Mouse (Mus musculus) hindbrain, embryonic 16.5 days (tissue): ENCODE results near the gene Cyp2c54. TPM values are rescaled to one million over a fixed set of nuclear protein-coding genes. Genes with fewer than 3 reads are reported as not detected.
"Not testable (repeated sequence)": the region's sequence is repeated elsewhere in the genome, so short reads cannot be mapped to it uniquely, and the experiment has no call there.

Experiments
- ATAC-seq: fragments of 200-750 bp; cut with Nextera tagmentation; 2 replicates; pipeline ENCODE4 v1.8.0; 2017; ENCODE audit warnings: moderate TSS enrichment, moderate library complexity
- H3K27ac ChIP-seq: fragments of 300-500 bp; sonication (generic); 2 replicates; pipeline ENCODE4 v1.5.1; 2014; ENCODE audit warnings: low read depth, mild to moderate bottlenecking, control low read depth, low read length, moderate library complexity
- H3K27me3 ChIP-seq: fragments of 300-500 bp; sonication (generic); replicated peaks from 2 replicates; pipeline ENCODE4 v1.6.1; 2014; ENCODE audit warnings: low read length; ENCODE audit not compliant: control insufficient read depth, insufficient read depth
- H3K36me3 ChIP-seq: fragments of 300-500 bp; sonication (generic); 2 replicates; pipeline ENCODE4 v1.6.1; 2014; ENCODE audit warnings: mild to moderate bottlenecking, low read length, moderate library complexity, mixed read lengths; ENCODE audit not compliant: control insufficient read depth, insufficient read depth
- H3K4me1 ChIP-seq: fragments of 300-500 bp; sonication (generic); 2 replicates; pipeline ENCODE4 v1.6.1; 2014; ENCODE audit warnings: low read depth, low read length; ENCODE audit not compliant: control insufficient read depth, insufficient read depth
- H3K4me2 ChIP-seq: fragments of 300-500 bp; sonication (generic); 2 replicates; pipeline ENCODE4 v1.6.1; 2014; ENCODE audit warnings: mild to moderate bottlenecking, low read length, control low read depth, moderate library complexity
- H3K4me3 ChIP-seq: fragments of 300-500 bp; sonication (generic); 2 replicates; pipeline ENCODE4 v1.5.1; 2014; ENCODE audit warnings: mild to moderate bottlenecking, low read length, control low read depth, moderate library complexity
- H3K9ac ChIP-seq: fragments of 300-500 bp; sonication (generic); 2 replicates; pipeline ENCODE4 v1.6.1; 2014; ENCODE audit warnings: low read depth, mild to moderate bottlenecking, control low read depth, low read length, moderate library complexity
- H3K9me3 ChIP-seq: fragments of 300-500 bp; sonication (generic); 2 replicates; pipeline ENCODE4 v1.6.1; 2014; ENCODE audit warnings: mild to moderate bottlenecking, low read length, moderate library complexity; ENCODE audit not compliant: control insufficient read depth
- WGBS: fragments of 180-500 bp; shearing (Covaris S2); extraction: QIAGEN DNeasy Blood & Tissue Kit; methylation state at CpG from one replicate; pipeline ENCODE4 v1.1.7; 2014; 5-methylcytosine and 5-hydroxymethylcytosine counted together
- polyA plus RNA-seq: library from polyadenylated mRNA; unstranded; fragments of >200 nt; fragmentation: Nextera tagmentation; extraction: Ambion mirVana; gene quantifications from 2 replicates; pipeline ENCODE4 v1.2.1, GENCODE M21; 2015

Gene Cyp2c54
- not detected in 2 replicates for polyA plus RNA-seq

DNA sequence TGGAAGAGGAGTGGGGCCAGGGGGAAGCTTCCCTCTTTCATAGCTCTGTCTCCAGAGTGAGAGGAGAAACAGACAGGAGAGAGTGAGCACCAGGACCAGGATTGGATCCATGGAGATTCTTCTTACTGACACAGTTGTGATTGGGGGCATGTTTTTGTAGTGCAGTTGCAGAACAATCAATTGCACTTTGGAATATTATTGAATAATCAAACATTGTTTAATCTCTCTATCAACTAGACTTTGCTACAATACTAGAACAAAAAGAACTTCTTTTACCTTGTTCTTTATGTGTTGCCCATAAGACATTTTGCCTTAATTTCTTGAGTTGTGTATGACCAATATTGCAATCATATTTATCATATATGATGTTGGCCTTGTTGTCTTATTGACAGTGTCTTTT lies at the start of gene Cyp2c54:
Gene Cyp2c54, minus strand, starts transcription at position 127 of the 400 bp plus-strand sequence.
- H3K4me1 ChIP-seq, result no peaks in the 10 kb centered on the region
- H3K27ac ChIP-seq, result no peak within 1 kb of the TSS
- no peak for ATAC-seq
- no peaks in the 10 kb centered on the region for H3K27me3 ChIP-seq
- no peak within 1 kb of the TSS for H3K4me2 ChIP-seq
- H3K4me3 ChIP-seq, result no peak within 1 kb of the TSS
- H3K9ac ChIP-seq, result no peak within 1 kb of the TSS
- H3K36me3 ChIP-seq, result no peaks in the 10 kb centered on the region
- H3K9me3 ChIP-seq, result no peaks in the 10 kb centered on the region

DNA sequence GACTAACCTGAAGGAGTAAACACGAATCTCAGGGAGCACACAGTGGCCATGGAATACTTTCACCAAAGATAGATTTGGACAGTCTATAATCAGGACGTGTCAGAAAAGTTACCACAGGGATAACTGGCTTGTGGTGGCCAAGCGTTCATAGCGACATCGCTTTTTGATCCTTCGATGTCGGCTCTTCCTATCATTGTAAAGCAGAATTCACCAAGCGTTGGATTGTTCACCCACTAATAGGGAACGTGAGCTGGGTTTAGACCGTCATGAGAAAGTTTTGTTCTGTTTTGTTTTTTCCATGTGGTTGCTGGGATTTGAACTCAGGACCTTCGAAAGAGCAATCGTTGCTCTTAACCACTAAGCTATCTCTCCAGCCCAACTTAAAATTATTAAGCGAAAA lies 46.0 kb upstream of the Cyp2c54 start:
- H3K9me3 ChIP-seq, H3K27ac ChIP-seq, H3K4me2 ChIP-seq, H3K4me1 ChIP-seq, H3K9ac ChIP-seq, H3K4me3 ChIP-seq, H3K27me3 ChIP-seq, H3K36me3 ChIP-seq, ATAC-seq: not testable (repeated sequence)
- WGBS, result 80% methylated on average over 13 of the region's 13 CpGs

DNA sequence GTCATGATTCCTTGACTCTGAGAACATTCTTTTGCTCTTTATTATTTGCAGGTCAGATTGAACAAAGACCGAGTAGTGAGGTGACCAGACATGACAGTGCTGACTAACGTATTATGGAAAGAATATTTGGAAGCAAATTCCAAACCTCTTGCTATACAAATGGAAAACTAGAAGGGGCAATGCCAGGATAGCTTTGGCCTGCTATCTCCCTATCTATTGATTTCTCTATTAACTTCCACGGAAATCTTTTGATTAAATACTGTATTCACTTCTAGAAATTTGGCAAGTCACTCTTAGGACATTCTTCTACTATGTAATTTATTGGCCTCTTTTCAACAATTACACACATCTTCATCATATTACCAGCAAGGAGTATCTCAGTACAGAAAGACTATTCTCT lies 17.5 kb upstream of the Cyp2c54 start:
- Histone ChIP-seq H3K9ac (no peak overlapping the region), H3K9me3 (no peaks in the 10 kb centered on the region), H3K4me1 (no peaks in the 10 kb centered on the region), H3K36me3 (no peaks in the 10 kb centered on the region), H3K4me2 (no peak overlapping the region), H3K4me3 (no peak overlapping the region), H3K27me3 (no peaks in the 10 kb centered on the region), H3K27ac (no peak overlapping the region)
- 79% methylated on average over 3 of the region's 3 CpGs for WGBS
- ATAC-seq, result no peak

DNA sequence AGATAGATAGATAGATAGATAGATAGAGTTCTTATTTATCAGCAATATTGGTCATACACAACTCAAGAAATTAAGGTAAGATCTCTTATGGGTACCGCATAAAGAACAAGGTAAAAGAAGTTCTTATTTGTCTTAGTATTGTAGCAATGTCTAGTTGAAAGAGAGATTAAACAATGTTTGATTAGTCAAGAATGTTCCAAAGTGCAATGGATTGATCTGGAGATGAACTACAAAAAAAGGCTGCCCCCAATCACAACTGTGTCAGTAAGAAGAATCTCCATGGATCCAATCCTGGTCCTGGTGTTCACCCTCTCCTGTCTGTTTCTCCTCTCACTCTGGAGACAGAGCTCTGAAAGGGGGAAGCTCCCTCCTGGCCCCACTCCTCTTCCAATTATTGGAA lies 15.8 kb upstream of the Cyp2c54 start, which contains the start of gene Cyp2c50:
Gene Cyp2c50, plus strand, starts transcription at position 268 of the 400 bp plus-strand sequence.
- H3K27ac ChIP-seq, H3K4me2 ChIP-seq, H3K4me3 ChIP-seq, H3K27me3 ChIP-seq, H3K9ac ChIP-seq, H3K36me3 ChIP-seq, ATAC-seq, H3K9me3 ChIP-seq, H3K4me1 ChIP-seq: not testable (repeated sequence)
- 95% methylated on average over 1 of the region's 1 CpGs for WGBS

DNA sequence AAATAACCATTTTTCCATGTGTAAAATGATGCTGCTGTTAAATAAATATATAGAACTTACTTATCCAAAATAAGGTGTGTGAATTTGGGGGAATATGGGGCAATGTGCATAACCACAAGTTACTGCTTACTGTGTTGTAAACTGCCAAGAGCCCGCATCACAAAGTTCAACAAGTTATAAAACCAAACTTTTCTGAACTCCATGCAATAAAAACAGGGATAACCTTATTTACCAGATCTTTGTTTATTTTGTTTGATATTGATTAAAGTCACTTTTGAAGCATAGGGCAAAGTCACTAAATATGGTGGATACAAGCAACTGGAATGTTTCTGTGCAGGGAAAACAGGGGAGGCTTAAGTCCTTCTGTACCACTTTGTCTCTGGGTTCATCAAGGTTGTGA lies 14.8 kb upstream of the Cyp2c54 start:
- no peaks in the 10 kb centered on the region for H3K4me1 ChIP-seq
- no peak overlapping the region for H3K4me2 ChIP-seq
- ATAC-seq, result no peak
- no peaks in the 10 kb centered on the region for H3K9me3 ChIP-seq
- H3K27ac ChIP-seq, result no peak overlapping the region
- H3K36me3 ChIP-seq, result no peaks in the 10 kb centered on the region
- H3K9ac ChIP-seq, result no peak overlapping the region
- 97% methylated on average over 1 of the region's 1 CpGs for WGBS
- H3K4me3 ChIP-seq, result no peak overlapping the region
- no peaks in the 10 kb centered on the region for H3K27me3 ChIP-seq

DNA sequence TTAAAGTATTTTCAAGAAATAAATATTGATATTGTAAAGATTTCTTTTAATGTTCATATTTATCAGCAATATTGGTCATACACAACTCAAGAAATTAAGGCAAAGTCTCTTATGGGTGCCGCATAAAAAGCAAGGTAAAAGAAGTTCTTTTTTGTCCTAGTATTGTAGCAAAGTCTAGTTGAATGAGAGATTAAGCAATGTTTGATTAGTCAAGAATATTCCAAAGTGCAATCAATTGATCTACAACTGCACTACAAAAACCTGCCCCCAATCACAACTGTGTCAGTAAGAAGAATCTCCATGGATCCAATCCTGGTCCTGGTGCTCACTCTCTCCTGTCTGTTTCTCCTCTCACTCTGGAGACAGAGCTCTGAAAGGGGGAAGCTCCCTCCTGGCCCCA lies 81.5 kb downstream of the Cyp2c54 start, which contains the start of gene Cyp2c37:
Gene Cyp2c37, plus strand, starts transcription at position 285 of the 400 bp plus-strand sequence.
- not testable (repeated sequence) for H3K27me3 ChIP-seq, ATAC-seq, H3K4me1 ChIP-seq, H3K4me3 ChIP-seq, H3K27ac ChIP-seq, H3K36me3 ChIP-seq, H3K4me2 ChIP-seq, H3K9me3 ChIP-seq, H3K9ac ChIP-seq
- WGBS, result 96% methylated on average over 1 of the region's 1 CpGs

DNA sequence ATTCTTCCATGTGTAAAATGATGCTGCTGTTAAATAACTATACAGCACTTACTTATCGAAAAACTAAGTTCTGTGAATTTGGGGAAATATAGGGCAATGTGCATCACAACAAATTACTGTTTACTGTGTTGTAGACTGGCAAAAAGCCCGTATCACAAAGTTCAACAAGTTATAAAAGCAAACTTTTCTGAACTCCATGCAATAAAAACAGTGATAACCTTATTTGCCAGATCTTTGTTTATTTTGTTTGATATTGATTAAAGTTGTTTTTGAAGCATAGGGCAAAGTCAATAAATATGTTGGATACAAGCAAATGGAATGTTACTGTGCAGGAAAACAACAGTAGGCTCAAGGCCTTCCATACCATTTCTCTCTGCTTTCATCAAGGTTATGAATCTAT lies 84.2 kb downstream of the Cyp2c54 start:
- Histone ChIP-seq H3K9ac (no peak overlapping the region), H3K27me3 (no peaks in the 10 kb centered on the region), H3K9me3 (no peaks in the 10 kb centered on the region), H3K4me1 (no peaks in the 10 kb centered on the region), H3K27ac (no peak overlapping the region), H3K36me3 (no peaks in the 10 kb centered on the region), H3K4me3 (no peak overlapping the region), H3K4me2 (no peak overlapping the region)
- no peak for ATAC-seq
- 79% methylated on average over 2 of the region's 2 CpGs for WGBS

Other genes starting within 250 kb of the Cyp2c54 start
- gene Cyp2c69, start 187.0 kb downstream of the Cyp2c54 start, polyA plus RNA-seq, result not detected in 2 replicates
- not detected in 2 replicates for gene Cyp2c37, start 81.4 kb downstream of the Cyp2c54 start, polyA plus RNA-seq
- gene Cyp2c50, start 15.9 kb upstream of the Cyp2c54 start, polyA plus RNA-seq, result not detected in 2 replicates
- not detected in 2 replicates for gene Cyp2c70, start 113.5 kb upstream of the Cyp2c54 start, polyA plus RNA-seq
- gene Pdlim1, start 198.0 kb upstream of the Cyp2c54 start, polyA plus RNA-seq, result 9.9 and 13.9 TPM in 2 replicates